Mouse (Mus musculus): ENCODE measurements around the gene Nat8f7.
A peak's percentile ranks its signal among the peaks of the same experiment; 100 is the strongest.
"Not testable (repeated sequence)": the region's sequence is repeated elsewhere in the genome, so short reads cannot be mapped to it uniquely, and the experiment has no call there.

Nat8f7 gene

DNA sequence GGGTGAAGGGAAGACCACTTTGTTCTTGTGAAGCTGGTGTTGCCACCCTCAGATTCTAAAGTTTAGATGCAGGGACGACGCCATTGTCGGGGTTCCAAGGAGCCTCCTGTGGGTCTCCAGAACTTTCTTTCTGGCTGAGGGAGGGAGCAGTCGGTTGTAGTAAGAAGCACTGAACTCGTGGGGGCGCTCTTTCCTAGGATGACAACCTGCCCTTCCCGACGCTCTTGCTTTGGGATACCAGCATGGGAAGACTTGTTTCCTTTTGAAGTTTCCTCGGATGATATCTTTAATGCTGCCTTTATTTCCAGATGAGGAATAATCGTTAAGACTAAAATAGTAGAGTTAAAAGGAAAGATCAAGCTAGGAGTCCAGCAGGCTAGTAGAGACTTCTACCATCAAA is at the start of gene Nat8f7:
Nat8f7 (minus strand) TSS at position 101 of the 400 bp plus-strand sequence.
- DNase-seq (ENCODE audit: extremely low read depth, insufficient read length, low spot score): not testable (repeated sequence)

DNA sequence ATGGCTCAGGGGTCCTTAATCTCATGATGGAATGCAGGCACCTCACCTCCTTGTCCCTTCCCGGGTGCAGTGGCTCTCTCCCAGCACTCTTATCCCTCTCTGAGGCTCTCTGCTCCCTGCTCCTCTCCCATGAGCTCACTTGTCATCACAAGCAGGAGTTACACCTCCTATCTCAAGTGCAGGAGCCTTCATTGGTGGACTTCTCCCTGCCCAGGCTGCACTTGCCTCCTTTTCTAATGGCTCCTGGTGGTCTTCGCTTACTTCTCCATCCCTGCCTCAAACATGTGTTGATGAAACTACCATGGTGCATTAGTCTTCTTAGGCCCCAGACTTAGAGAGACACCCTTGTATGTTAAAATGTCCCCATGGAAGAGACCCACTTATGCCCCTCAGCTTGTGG is 49.7 kb upstream of the Nat8f7 start:
- not testable (repeated sequence) for DNase-seq (ENCODE audit: extremely low read depth, insufficient read length, low spot score)

DNA sequence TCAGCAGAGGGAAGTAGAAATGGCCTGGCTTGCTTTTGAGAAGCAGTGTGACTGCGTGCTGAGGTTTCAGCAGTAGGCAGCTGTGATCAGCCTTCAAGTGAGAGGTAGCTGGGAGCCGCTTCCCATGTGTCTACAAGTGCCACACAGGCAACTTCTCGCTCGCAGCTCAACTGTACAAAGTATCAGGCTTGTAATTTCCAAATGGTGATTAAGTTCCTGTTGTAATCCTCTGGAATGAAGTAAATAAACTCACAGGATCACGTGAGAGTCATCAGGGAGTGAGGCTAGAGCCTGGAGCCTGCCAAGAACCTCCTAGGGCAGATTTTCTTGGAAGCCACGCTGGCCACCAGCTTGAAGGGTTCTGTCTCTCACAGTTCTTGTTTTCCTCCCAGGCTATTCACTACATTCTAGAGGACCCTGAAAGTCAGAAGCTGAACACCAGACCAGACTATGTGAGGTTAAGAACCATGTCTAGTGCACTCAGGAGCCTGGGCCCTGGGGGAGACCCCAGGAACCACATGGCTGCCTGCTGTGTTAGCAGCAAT is 42.8 kb upstream of the Nat8f7 start:
- peak; percentile 12 for DNase-seq (ENCODE audit: extremely low read depth, insufficient read length, low spot score)

DNA sequence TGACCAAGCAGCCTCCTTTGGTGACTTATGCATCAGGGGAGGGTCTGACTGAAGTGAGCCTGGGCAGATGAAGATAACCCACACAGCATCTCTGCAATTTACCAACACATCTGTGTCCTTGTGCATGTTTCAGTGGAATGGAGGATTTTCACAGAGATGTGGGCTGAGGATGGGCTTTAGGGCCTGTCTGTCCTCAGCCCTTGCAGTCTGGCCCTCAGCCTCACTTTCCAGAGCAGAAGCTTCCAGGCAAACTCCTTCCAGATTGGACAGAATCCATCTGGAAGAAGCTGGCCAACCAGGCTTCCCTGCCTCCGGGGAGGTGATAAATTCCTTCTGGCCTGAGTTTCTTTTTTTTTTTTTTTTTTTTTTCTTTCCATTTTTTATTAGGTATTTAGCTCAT is 3.4 kb downstream of the Nat8f7 start:
- DNase-seq (ENCODE audit: extremely low read depth, insufficient read length, low spot score): not testable (repeated sequence)

DNA sequence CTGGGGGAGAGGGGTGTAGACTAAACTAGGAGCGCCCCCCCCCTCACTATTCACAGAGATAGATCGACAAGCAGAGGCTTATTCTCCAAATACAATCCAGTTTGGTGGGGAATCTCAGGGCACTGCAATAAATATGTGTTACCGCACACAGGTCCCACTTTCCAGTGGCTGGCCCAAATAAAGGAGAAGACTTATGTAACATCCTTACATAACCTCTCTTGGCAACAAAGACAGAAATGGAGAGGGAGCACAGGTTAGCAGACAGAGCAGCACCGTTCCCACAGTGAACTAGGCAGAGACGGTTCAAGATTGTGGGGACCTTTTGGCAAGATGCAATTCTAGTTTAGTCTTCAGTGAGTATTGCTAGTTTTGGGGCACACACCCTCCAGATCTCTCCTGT is 3.8 kb downstream of the Nat8f7 start:
- not testable (repeated sequence) for DNase-seq (ENCODE audit: extremely low read depth, insufficient read length, low spot score)

DNA sequence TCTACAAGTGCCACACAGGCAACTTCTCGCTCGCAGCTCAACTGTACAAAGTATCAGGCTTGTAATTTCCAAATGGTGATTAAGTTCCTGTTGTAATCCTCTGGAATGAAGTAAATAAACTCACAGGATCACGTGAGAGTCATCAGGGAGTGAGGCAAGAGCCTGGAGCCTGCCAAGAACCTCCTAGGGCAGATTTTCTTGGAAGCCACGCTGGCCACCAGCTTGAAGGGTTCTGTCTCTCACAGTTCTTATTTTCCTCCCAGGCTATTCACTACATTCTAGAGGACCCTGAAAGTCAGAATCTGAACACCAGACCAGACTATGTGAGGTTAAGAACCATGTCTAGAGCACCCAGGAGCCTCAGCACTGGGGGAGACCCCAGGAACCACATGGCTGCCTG is 11.1 kb downstream of the Nat8f7 start:
- not testable (repeated sequence) for DNase-seq (ENCODE audit: extremely low read depth, insufficient read length, low spot score)

Measured in 3134 (cell line).